Mouse (Mus musculus): Measurements from ENCODE around the gene Msn. TPM values are rescaled to one million over a fixed set of nuclear protein-coding genes. Genes with fewer than 3 reads are reported as not detected.

Gene Msn
- polyA plus RNA-seq, 1 experiment from 2014 or later: 76.7 TPM

DNA sequence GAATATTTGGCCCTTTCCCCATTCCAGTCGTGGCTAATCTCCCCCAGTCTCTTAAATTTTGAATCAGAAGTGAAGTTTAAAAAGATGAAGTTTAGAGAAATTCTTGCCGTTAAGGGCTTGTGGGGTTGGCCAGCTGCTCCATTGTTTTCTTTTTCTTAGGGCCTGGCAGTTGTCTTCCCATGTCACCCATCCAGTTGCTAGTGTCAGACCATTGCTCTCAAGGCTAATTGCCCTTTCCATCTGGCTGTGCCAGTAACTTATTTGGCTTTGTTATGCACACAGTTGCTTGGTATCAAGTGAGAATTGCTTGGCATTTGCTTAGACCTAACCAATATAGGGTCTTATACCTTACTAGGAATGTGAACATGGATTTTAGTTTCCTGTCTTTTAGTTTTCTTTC is 24.2 kb downstream of the Msn start:
- H3K4me2 ChIP-seq: no peak overlapping the region
- H3K27me3 ChIP-seq (replicated peaks): no peaks in the 10 kb centered on the region
- no peaks in the 10 kb centered on the region for H3K4me1 ChIP-seq
- H3K27ac ChIP-seq: no peak overlapping the region
- H3K9me3 ChIP-seq (replicated peaks): no peaks in the 10 kb centered on the region
- H3K36me3 ChIP-seq: peaks cover 2% of the 10 kb centered on the region; the same call in 1 of the 2 replicates
- WGBS (ENCODE audit: insufficient replicate concordance): 83% methylated on average over 2 of the region's 2 CpGs
- no peak overlapping the region for H3K4me3 ChIP-seq
- H3K9ac ChIP-seq: no peak overlapping the region
- no peak for ATAC-seq

DNA sequence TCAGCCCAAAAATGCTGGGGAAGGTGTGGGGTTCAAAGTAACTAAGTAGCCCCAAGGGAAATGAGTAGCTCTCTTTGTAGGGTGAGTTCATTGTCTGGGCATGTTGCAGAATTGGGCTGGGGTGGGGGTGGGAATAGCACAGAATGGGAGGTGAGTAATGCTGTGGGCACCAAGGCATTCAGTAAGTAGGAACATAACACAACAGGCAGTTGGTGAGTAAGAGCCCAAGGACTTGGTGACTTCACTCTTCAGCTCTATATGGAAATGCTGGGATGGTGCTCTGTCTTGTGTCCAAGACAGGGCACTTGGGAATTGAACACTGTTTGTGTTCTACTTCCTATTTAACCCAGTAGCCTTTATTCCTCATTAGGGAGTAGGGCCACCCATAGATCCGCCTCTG is 26.1 kb downstream of the Msn start:
- H3K36me3 ChIP-seq: no peaks in the 10 kb centered on the region
- H3K4me2 ChIP-seq: no peak overlapping the region
- H3K9me3 ChIP-seq (replicated peaks): no peaks in the 10 kb centered on the region
- no peak overlapping the region for H3K9ac ChIP-seq
- WGBS (ENCODE audit: insufficient replicate concordance): 63% methylated on average over 1 of the region's 1 CpGs
- H3K4me3 ChIP-seq: no peak overlapping the region
- ATAC-seq: no peak
- no peak overlapping the region for H3K27ac ChIP-seq
- H3K27me3 ChIP-seq (replicated peaks): no peaks in the 10 kb centered on the region
- peaks cover 6% of the 10 kb centered on the region; the same call in 1 of the 2 replicates for H3K4me1 ChIP-seq

DNA sequence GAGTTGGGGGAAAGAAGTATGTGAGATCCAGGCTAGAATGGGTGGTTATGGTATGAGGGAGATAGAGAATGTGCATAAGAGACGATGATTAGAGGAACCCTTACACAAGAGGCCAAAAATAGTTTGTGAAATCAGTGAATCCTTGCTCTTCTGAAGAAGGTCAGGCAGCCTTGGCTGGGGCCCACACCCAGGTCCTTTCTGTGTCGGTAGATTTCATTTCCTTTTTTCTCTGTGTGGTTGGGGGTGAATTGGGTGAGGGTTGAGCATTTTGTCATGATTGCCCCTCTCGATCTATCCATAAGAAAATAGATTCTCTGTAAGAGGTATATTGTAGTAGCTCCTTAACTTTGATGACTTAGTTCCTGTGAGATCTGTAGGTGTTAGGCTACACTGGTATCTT is 31.0 kb downstream of the Msn start:
- no peak overlapping the region for H3K4me3 ChIP-seq
- H3K9me3 ChIP-seq (replicated peaks): no peaks in the 10 kb centered on the region
- no peak overlapping the region for H3K4me2 ChIP-seq
- H3K4me1 ChIP-seq: peaks cover 42% of the 10 kb centered on the region
- WGBS (ENCODE audit: insufficient replicate concordance): 21% methylated on average over 3 of the region's 3 CpGs
- no peaks in the 10 kb centered on the region for H3K36me3 ChIP-seq
- no peak overlapping the region for H3K9ac ChIP-seq
- no peaks in the 10 kb centered on the region for H3K27me3 ChIP-seq (replicated peaks)
- ATAC-seq: no peak
- no peak overlapping the region for H3K27ac ChIP-seq

DNA sequence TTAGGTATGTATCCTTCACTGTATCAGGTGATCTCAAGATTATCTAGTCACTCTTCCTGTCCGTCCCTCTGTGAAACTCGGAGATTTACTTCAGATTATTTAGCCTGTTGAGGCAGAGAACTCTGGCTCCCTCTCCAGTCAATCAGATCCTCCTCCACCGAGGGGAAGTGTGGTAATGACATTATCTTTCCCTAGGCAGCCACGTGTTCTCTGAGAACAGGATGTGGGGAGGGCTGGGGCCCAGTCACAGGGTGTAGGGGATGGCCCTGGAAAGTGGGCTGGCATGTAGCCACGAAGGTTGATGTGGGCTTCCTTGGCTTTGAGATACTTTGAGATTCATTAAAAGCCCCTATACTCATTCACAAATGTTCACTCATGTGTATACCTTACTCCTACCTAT is 34.3 kb downstream of the Msn start:
- H3K27ac ChIP-seq: 0 out of 2 replicates have a peak overlapping the region, but pooled peaks have one; percentile 56
- 18% methylated on average over 5 of the region's 5 CpGs for WGBS (ENCODE audit: insufficient replicate concordance)

DNA sequence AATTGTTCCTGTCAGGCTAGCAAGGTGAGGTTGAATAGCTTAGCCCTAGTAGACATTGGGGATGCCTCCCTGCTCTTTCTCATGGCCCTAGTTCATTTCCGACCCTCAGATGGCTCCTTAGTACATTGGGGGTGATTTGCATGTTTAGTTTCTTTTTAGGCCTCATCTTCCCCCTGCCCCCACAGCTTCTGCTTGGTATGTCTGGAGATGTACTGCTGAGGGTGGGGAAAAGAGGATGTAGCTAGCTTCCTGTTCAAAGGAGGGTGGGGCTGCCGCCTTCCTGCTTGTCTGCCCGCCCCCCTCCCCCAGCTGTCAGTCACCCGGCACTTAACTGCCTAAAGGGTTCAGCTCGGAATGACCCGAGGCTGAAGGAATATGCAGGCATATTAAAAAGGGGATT is 34.8 kb downstream of the Msn start:
- ATAC-seq: peak; percentile 57
- no peak overlapping the region for H3K9ac ChIP-seq
- H3K27ac ChIP-seq: 0 out of 2 replicates have a peak overlapping the region, but pooled peaks have one; percentile 56
- H3K9me3 ChIP-seq (replicated peaks): no peaks in the 10 kb centered on the region
- H3K36me3 ChIP-seq: no peaks in the 10 kb centered on the region
- WGBS (ENCODE audit: insufficient replicate concordance): 20% methylated on average over 6 of the region's 6 CpGs
- H3K4me1 ChIP-seq: peaks cover 75% of the 10 kb centered on the region
- H3K4me3 ChIP-seq: no peak overlapping the region; the same call in 1 of the 2 replicates
- no peaks in the 10 kb centered on the region for H3K27me3 ChIP-seq (replicated peaks)
- peak overlapping the region; percentile 51 for H3K4me2 ChIP-seq

More for the DNA sequence above, 34.3 kb downstream of the Msn start:
- Histone ChIP-seq H3K36me3 (no peaks in the 10 kb centered on the region), H3K4me2 (peak overlapping the region; percentile 51), H3K4me1 (peaks cover 70% of the 10 kb centered on the region), H3K4me3 (no peak overlapping the region), H3K27me3 (replicated peaks) (no peaks in the 10 kb centered on the region), H3K9me3 (replicated peaks) (no peaks in the 10 kb centered on the region), H3K9ac (no peak overlapping the region)
- ATAC-seq: peak; percentile 76

DNA sequence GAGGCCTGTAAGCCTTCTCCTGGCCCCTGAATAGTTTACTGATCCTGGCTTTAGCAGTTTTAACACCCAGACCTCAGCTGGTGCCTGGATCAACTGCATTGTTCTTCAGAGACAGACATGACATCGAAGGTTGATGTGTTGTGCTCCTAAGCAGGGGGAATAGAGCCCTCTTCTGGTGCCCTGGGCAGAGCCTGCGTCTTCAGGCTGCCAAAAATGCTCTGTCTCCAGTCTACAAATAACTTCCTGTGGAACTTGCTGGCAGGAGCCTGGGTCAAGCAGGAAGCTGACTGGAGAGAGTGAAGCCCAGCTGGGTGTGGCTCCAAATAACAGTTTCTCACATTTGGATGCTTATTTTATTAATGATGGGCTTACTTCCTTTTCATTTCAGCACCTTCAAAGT is 37.4 kb downstream of the Msn start:
- Histone ChIP-seq H3K27me3 (replicated peaks) (no peaks in the 10 kb centered on the region), H3K9ac (no peak overlapping the region), H3K4me3 (no peak overlapping the region), H3K27ac (0 out of 2 replicates have a peak overlapping the region, but pooled peaks have one; percentile 40), H3K36me3 (no peaks in the 10 kb centered on the region), H3K4me2 (no peak overlapping the region), H3K9me3 (replicated peaks) (no peaks in the 10 kb centered on the region), H3K4me1 (peaks cover 63% of the 10 kb centered on the region)
- 12% methylated on average over 2 of the region's 2 CpGs for WGBS (ENCODE audit: insufficient replicate concordance)
- no peak for ATAC-seq

DNA sequence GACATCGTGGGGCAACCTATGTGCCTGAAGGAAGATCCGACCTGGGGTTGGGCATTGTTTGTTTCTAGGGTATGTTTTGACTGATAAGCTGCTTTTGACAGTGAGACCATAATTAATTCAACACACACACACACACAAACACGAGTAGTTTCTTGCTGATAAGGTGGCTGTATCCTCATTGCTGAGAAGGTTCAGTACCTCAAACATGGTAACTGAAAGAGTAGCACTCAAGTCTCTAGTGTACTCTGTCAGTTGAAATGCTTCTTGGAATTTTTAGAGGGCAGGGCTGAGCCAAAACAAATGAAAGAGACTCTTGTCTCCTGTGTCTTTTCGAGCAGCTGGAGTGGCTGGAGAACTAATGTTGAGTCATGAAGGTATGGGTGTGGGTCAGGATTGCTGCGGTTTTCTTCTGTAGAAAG is 38.4 kb downstream of the Msn start:
- Histone ChIP-seq H3K4me2 (peak overlapping the region; percentile 37), H3K4me1 (peaks cover 59% of the 10 kb centered on the region), H3K9ac (no peak overlapping the region; the same call in 1 of the 2 replicates), H3K36me3 (no peaks in the 10 kb centered on the region), H3K27me3 (replicated peaks) (no peaks in the 10 kb centered on the region), H3K4me3 (no peak overlapping the region), H3K9me3 (replicated peaks) (no peaks in the 10 kb centered on the region), H3K27ac (peak overlapping the region; percentile 72)
- peak; percentile 71 for ATAC-seq
- WGBS (ENCODE audit: insufficient replicate concordance): 21% methylated on average over 5 of the region's 5 CpGs

DNA sequence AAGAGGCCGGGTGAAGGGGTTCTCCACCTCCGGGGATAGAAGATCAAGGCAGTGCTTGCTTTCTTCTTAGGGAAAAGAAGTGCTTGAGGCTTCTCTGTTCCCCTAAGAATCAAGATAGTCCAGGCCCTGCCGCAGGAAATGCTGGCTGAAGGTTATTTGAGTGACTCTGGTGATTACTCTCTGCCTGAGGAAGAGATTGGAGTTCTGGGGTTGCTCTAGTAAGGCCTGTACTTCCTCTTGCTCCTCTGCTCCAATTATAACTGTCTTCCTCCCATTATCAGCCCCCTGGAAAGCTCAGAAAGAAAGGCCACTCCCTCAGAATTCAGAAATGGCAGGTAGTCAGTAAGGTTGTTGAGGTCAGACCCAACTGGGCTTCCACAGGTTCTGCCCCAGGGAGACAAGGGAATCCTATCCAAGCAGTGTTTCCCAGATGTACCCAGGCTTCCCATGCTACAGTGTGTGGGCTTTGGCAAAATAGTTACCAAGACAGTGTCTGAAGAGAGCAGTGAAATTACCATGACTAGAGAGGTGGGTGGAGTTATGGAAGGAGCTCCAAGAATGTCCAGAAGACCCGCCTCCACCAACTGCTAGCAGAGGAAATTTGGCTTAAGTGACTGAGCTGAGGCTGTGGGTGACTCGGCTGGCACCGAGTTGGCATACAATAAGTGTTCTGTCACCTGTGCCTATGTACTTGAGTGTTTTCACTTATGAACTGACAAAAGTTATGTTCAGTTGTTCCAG is 39.2 kb downstream of the Msn start:
- Histone ChIP-seq H3K4me2 (peak overlapping the region; percentile 37), H3K27ac (peak overlapping the region; percentile 72)
- 0 out of 2 replicates have a peak, but pooled peaks have one; percentile 13 for ATAC-seq

DNA sequence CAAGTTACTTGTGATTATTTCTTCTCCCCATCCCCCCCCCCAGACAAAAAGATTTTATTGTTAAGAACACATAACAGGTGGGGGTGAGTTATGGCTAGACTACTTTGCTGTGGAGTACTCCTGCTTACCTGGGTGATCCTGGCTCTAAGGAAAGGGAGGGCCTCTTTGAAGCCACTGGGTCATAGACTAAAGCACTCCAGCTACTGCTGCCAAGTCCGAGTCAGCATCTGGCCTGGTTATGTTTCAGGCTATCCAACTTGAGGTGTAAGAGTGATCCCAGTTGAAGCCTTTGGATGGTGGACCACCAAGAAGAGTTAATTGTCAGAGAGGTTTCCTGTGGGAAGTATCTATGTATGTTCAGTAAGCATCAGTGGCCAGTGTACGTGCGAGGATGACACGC is 39.7 kb downstream of the Msn start:
- H3K27ac ChIP-seq: no peak overlapping the region
- no peaks in the 10 kb centered on the region for H3K9me3 ChIP-seq (replicated peaks)
- no peak overlapping the region for H3K4me3 ChIP-seq
- no peak overlapping the region; the same call in 1 of the 2 replicates for H3K9ac ChIP-seq
- H3K4me2 ChIP-seq: no peak overlapping the region
- no peaks in the 10 kb centered on the region for H3K27me3 ChIP-seq (replicated peaks)
- no peak for ATAC-seq
- H3K36me3 ChIP-seq: no peaks in the 10 kb centered on the region
- WGBS (ENCODE audit: insufficient replicate concordance): 69% methylated on average over 4 of the region's 4 CpGs
- peaks cover 51% of the 10 kb centered on the region for H3K4me1 ChIP-seq

More for the DNA sequence above, 39.2 kb downstream of the Msn start:
- 42% methylated on average over 6 of the region's 6 CpGs for WGBS (ENCODE audit: insufficient replicate concordance)
- H3K9ac ChIP-seq: no peak overlapping the region
- H3K36me3 ChIP-seq: no peaks in the 10 kb centered on the region
- H3K9me3 ChIP-seq (replicated peaks): no peaks in the 10 kb centered on the region
- peaks cover 56% of the 10 kb centered on the region for H3K4me1 ChIP-seq
- H3K27me3 ChIP-seq (replicated peaks): no peaks in the 10 kb centered on the region
- H3K4me3 ChIP-seq: no peak overlapping the region

DNA sequence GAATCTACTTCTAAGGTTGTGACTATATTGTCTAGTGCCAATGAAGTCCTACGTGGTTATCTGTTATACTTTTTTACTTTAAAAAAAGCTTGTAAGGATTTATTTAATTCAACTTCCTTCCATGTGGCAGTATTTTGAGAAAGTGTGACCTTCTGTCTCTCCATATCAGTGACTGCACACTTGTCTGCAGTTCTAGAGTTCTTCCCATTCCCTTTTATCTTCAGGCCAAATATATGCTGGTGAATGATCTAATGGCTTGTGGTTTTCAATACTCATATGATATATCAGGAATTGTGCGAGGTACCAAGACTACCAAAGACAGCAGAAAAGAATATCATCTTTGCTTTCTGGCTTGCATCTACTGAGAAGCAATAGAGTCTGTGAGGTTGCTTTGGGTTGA is 43.4 kb downstream of the Msn start:
- peaks cover 20% of the 10 kb centered on the region for H3K4me1 ChIP-seq
- H3K9me3 ChIP-seq (replicated peaks): no peaks in the 10 kb centered on the region
- no peak overlapping the region for H3K27ac ChIP-seq
- WGBS (ENCODE audit: insufficient replicate concordance): 45% methylated on average over 2 of the region's 2 CpGs
- H3K4me2 ChIP-seq: no peak overlapping the region; the same call in 1 of the 2 replicates
- ATAC-seq: no peak
- no peak overlapping the region for H3K4me3 ChIP-seq
- H3K36me3 ChIP-seq: no peaks in the 10 kb centered on the region
- H3K27me3 ChIP-seq (replicated peaks): no peaks in the 10 kb centered on the region
- H3K9ac ChIP-seq: no peak overlapping the region

DNA sequence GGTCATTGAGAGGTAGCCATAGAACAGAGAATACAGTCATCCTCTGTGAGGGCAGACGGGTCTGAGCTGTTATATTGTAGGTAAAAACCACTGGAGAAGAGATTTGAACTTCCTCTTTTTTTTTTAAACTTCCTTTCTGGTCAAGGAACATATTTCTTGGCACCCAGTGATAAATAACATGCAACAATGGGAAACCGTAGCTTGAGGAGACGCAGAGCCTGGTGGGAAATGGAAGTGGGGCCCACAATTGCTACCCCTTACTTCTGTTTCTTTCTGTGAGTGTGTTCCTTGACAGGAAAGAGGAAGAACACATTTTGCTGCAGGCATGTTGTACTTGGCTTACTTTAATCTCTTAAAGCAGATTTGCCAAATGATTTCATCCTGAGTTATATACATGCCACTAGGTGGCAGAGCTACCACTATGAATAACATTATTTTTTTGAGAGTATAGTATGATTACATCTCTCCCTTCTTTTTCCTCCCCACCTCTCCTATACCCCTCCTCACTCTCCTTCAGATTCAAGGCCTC is 49.2 kb downstream of the Msn start:
- Histone ChIP-seq H3K9me3 (replicated peaks) (no peaks in the 10 kb centered on the region), H3K9ac (no peak overlapping the region), H3K27me3 (replicated peaks) (no peaks in the 10 kb centered on the region), H3K4me3 (no peak overlapping the region), H3K27ac (no peak overlapping the region), H3K36me3 (no peaks in the 10 kb centered on the region), H3K4me2 (no peak overlapping the region), H3K4me1 (peaks cover 14% of the 10 kb centered on the region; the same call in 1 of the 2 replicates)
- no peak for ATAC-seq
- 51% methylated on average over 3 of the region's 3 CpGs for WGBS (ENCODE audit: insufficient replicate concordance)

DNA sequence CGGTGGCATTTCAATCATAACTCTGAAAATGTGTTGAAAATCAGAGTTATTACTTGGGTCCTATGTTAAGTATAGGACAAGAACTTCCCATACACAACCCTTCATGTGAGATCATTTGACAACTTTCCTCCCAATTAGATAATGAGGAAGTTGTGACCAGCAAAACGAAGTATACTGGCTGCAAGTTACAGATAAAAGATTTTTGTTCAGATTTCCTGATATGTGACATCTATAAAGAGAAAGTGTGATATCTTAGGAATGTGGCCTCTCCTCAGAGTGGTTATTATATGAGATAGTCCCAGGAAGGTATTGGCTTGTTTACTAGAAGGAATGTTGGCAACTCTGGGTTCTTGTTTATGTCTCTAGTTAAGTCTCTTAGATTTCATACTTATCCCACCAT is 52.4 kb downstream of the Msn start:
- Histone ChIP-seq H3K36me3 (peaks cover 8% of the 10 kb centered on the region; the same call in 1 of the 2 replicates), H3K4me2 (no peak overlapping the region), H3K4me1 (peaks cover 14% of the 10 kb centered on the region; the same call in 1 of the 2 replicates), H3K4me3 (no peak overlapping the region), H3K27me3 (replicated peaks) (no peaks in the 10 kb centered on the region), H3K9ac (no peak overlapping the region), H3K9me3 (replicated peaks) (no peaks in the 10 kb centered on the region), H3K27ac (no peak overlapping the region)
- WGBS (ENCODE audit: insufficient replicate concordance): 41% methylated on average over 2 of the region's 2 CpGs
- no peak for ATAC-seq
